Mouse (Mus musculus) bone marrow macrophage, adult 2 months (primary cell): ENCODE data around the gene Phkg2.

Experiments
- CTCF ChIP-seq: IDR thresholded peaks from 2 replicates; pipeline ENCODE4 v1.5.1; 2012; ENCODE audit warnings: low read depth, mild to moderate bottlenecking, low read length, moderate library complexity
- POLR2A ChIP-seq: IDR thresholded peaks from 2 replicates; pipeline ENCODE4 v1.6.1; 2012; ENCODE audit warnings: mild to moderate bottlenecking, low read depth, low read length, borderline replicate concordance

DNA sequence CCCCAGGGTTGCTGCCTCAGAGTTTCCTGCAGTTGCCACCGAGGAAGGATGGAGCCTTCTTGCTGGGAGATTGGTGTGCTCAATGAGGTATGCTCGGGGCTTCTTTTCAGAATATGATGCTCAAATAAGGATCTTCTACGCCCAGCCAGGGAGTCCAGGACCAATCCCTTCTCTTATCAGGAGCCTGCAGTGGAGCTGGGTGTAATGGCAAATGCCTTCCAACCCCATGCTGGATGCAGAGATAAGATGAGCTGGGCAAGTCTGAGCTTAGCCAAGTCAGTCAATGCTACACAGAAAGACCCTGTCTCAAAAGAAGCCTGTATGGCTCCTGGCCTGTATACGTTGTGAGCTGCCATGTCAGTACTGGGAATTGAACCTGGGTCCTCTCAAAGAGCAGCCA is 53.3 kb downstream of the Phkg2 start:
- TF ChIP-seq POLR2A (no peak), CTCF (no peak)
